Mouse (Mus musculus): ENCODE measurements around the gene Cxcr1.
"Not testable (repeated sequence)": the region's sequence is repeated elsewhere in the genome, so short reads cannot be mapped to it uniquely, and the experiment has no call there.

The Cxcr1 gene

DNA sequence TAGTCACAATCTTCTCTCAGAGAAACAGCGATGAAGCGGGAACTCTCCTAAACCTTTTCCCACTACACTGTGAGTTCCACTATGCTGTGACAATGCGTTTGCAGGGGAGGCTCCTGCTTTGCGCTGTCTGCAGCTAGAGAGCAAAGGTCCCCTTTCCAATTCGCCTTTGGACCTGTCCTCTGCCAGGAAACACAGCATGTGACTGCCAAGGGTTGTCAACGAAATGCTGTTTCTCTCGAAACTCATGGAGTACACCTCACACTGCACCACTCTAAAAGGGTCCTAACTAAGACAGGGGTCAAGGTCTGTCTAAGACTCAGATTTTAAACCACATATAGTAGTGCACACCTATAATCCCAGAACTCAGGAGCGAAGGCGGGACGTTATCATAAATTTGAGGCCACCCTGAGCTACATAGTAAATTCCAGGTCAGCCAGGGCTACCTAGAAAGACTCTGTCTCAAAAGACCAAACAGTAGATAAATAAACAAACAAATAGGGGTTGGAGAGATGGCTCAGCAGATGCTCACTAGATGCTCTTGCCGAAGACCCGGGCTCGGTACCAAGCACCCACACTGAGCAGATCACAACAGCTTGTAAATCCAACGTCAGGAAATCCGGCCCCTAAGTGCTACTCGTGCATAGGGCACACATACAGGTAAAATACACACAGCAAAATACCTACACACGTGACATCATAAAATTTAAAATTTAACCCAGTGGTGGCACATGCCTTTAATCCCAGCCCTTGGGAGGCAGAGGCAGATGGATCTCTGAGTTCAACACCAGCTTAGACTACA is 2.4 kb upstream of the Cxcr1 start:
- no peak for DNase-seq (ENCODE audit: low read depth)

- peak; percentile 51 for DNase-seq (ENCODE audit: low read depth)
These were observed 1.5 kb upstream of the Cxcr1 start for GRCm38 (mm10) chr1:74195961-74196360.

- DNase-seq (ENCODE audit: low read depth), result no peak
These were observed 1.7 kb downstream of the Cxcr1 start for GRCm38 (mm10) chr1:74192711-74193110.

DNA sequence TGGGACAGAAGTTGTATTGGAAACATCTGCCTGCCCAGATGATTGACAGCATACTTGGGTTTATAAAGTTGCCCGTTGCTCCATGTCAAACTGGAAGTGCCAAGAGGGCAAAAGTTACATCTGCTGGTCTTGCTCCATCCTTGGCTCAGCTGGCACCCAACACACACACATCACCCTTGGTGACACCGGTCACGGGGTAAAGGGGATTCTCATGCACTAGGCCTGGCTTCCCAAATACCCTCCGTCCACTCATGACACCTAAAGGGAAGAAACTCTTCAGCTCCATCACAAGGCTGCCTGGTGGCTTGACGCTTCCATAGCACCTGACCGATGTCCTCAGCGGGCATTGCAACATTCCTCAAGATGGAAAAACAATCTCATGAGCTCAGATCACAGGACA is 4.0 kb downstream of the Cxcr1 start:
- no peak for DNase-seq (ENCODE audit: low read depth)

GRCm38 (mm10) chr1:74183006-74183405 is 11.4 kb downstream of the Cxcr1 start:
- no peak for DNase-seq (ENCODE audit: low read depth)

GRCm38 (mm10) chr1:74181462-74181861 is 13.0 kb downstream of the Cxcr1 start:
- DNase-seq (ENCODE audit: low read depth), result no peak

GRCm38 (mm10) chr1:74179624-74180408 is 14.6 kb downstream of the Cxcr1 start:
- no peak for DNase-seq (ENCODE audit: low read depth)

GRCm38 (mm10) chr1:74178618-74179017 is 15.8 kb downstream of the Cxcr1 start:
- DNase-seq (ENCODE audit: low read depth), result no peak

GRCm38 (mm10) chr1:74175731-74176130 is 18.7 kb downstream of the Cxcr1 start:
- DNase-seq (ENCODE audit: low read depth), result no peak

DNA sequence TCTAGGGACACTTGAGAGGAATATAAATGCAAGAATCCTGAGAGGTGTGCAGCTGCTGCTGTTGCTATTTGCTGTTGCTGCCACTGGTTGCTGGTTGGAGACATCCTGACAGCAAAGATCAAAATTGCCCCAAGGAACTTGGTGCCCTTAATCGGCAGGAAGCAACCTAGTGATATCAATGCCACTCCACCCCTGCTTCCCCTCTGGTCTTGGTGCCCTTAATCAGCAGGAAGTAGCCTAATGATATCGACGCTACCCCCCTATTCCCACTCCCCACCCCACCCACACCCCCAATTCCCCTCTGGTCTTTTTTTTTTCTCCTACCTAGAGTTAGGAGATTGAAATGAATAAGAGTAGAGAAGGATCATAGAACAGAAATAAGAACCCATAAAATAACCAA is 21.7 kb downstream of the Cxcr1 start:
- no peak for DNase-seq (ENCODE audit: low read depth)

GRCm38 (mm10) chr1:74169721-74170120 is 24.7 kb downstream of the Cxcr1 start:
- DNase-seq (ENCODE audit: low read depth), result no peak

DNA sequence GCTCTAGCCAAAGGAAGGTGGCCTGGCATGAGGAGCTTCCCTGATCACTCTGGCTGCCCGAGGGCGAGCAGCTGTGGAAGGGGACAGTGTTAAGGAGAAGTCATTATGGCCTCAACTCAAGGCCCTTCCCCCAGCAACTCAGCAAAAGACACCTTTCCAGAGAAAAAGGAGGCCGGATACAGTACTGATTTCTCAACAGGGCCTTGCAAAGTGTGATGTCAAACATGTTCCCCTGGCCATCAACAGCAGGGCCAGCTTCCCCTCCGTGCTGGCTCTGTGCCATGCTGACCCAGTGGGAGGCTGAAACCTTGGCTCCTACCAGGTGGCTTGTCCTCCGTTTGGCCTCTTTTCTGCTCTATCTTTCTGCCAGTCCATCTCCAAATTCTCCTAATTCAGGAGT is 27.3 kb downstream of the Cxcr1 start:
- no peak for DNase-seq (ENCODE audit: low read depth)

GRCm38 (mm10) chr1:74160036-74160435 is 34.4 kb downstream of the Cxcr1 start:
- DNase-seq (ENCODE audit: low read depth), result no peak

- not testable (repeated sequence) for DNase-seq (ENCODE audit: low read depth)
These were observed 34.8 kb downstream of the Cxcr1 start for GRCm38 (mm10) chr1:74159613-74160012.

DNA sequence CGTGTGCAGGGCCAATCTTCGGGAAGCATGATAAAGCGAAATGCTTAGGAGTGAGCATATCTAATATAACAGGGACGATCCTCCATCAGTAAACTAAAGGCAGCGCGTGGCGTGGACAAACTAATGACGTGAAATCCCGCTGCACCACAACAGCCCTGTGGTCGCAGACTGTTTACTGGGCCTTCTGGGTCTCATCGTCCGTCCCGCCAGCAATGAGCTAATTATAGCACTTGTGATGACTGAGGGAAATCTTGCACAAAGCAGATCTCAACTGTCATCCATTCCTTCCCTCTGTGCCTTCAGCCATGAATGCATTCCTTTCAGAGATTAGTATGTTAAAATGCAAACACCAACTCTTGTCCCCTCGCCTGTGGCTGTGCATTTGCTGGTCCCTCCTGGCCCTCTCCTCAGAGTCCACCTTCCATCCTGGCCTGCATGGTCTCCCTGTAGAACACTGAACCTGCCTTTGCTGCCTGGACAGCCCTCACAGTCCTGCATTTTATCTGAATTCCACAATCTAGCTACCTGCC is 38.0 kb downstream of the Cxcr1 start:
- no peak for DNase-seq (ENCODE audit: low read depth)

DNA sequence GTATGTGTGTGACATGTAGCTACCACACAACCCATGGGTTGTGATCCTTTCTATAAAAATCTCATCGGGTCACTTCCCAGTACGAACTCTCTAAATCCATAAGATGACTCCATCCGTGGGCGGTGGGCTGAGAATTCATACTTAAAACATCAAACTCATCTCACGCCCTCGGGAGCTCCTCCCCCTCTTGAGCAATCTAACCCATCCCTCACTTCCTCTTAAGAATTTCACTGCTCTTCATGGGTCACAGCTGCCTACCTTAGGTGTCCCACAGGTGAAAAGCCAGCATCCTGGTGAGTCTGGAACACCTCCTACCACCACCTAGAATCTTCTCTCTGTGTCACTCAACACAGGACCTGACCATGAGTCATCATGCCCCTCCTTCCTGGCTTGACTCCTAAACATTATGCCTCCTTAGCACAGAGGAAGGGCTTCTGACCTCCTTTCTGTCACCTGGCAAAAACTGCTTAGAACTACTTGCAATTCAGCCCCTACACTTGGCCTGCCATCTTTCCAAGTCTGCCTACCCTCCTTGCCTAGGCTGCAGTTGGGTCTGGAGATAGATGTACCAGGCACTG is 38.9 kb downstream of the Cxcr1 start:
- no peak for DNase-seq (ENCODE audit: low read depth)

GRCm38 (mm10) chr1:74153461-74154184 is 40.8 kb downstream of the Cxcr1 start, which contains the start of gene Cxcr2:
Gene Cxcr2 (plus strand): TSS chr1:74153989.
- DNase-seq (ENCODE audit: low read depth), result no peak

GRCm38 (mm10) chr1:74151091-74151490 is 43.3 kb downstream of the Cxcr1 start:
- DNase-seq (ENCODE audit: low read depth), result no peak

GRCm38 (mm10) chr1:74150101-74150500 is 44.3 kb downstream of the Cxcr1 start:
- no peak for DNase-seq (ENCODE audit: low read depth)

- DNase-seq (ENCODE audit: low read depth), result no peak
These were observed 45.1 kb downstream of the Cxcr1 start for GRCm38 (mm10) chr1:74149106-74149885.

Data from c-Kit-positive CD71-negative TER-119-negative erythroid progenitor cells, embryonic 14.5 days (primary cell).